Mouse (Mus musculus): Measurements from ENCODE around the gene Coq7.

- no peak for TF ChIP-seq CTCF (IDR thresholded peaks at IDR 0.05; ENCODE audit: borderline replicate concordance, extremely low read depth, insufficient read depth, insufficient read length)
- TF ChIP-seq POLR2A (IDR thresholded peaks at IDR 0.05; ENCODE audit: borderline replicate concordance, extremely low read depth, insufficient read depth, insufficient read length, poor library complexity, severe bottlenecking) = peak; percentile 59; the same call in 1 of the 2 replicates
Observed at GRCm38 (mm10) chr7:118533178-118533578, at the start of gene Coq7.
